Mouse (Mus musculus): ENCODE measurements at regions not wholly inside any gene's neighbourhood (a gene's known extent, or its start where the extent isn't known, plus 50 kb on each side); places are given as distances from the start of the nearest gene placed in this dataset.

DNA sequence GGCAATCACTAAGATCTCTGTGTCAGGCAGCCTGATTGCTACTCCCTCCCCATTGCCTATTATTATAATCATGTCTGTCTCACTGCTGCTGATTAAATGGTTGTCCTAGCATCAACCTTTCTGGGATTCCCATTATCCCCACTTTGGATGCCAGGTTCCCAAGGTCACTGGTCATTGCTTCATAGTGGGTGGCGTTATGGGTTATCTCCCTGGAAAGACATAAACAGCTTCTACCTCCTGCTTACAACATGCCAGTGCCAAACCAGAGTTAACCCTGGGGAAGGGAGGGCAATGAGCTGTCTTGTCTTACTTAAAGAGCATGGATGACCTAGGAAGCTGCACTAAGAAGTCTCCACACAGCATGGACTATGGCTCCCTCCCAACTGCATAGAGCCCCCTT is 136.9 kb downstream of the Uaca start:
- no peak for DNase-seq (ENCODE audit: low spot score in 2 of 2)

DNA sequence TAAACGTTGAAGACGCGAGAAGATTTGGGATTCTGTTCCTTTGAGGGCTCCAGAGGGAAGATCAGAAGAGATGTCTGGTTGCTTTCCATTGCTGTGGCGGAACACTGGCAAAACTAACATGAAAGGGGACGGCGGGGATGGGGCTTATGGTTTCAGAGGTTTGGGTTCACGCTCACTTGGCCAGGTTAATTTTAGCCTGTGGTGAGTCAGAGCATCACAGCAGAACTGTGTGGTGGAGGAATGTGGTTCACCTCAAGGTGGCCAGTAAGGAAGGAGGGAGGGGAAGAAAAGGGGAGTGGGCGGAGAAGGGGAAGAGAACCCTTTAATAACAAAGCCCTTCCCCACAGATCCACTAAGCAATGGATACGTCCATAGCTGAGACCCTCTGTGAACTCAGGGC is 142.6 kb downstream of the Uaca start:
- no peak for DNase-seq (ENCODE audit: low spot score in 2 of 2)

GRCm38 (mm10) chr9:60939858-60940804 is 145.8 kb downstream of the Uaca start:
- peak; percentile 62 to 86 for DNase-seq (ENCODE audit: low spot score in 2 of 2)

- no peak for DNase-seq (ENCODE audit: low spot score in 2 of 2)
Measured at GRCm38 (mm10) chr9:60947363-60947762, 153.0 kb downstream of the Uaca start.

DNA sequence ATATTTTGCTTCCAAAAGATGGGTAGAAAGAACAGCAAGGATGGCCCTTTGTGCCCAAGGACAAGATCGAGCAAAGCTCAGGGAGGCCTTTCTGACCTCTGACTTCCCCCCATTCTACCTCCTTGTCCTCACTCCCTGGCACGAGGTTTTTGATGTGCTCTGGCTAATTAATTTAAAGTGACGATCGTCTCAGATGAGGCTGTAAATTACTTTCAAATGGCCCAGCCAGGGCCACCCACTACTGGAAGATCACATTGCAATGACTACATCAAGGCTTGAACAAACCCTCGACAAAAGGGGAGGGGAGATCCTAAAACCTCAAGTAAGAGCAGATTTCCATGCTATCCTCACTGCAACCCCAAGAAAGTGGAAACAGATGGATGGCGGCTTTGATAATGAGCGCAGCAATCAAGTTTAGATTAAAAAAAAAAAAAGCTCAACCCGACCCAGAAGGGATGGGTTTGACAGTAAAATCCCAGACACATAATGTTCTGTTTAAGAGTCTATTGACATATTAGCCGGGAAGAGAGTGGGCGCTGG is 154.3 kb downstream of the Uaca start:
- no peak for DNase-seq (ENCODE audit: low spot score in 2 of 2)

GRCm38 (mm10) chr9:60950161-60950560 is 155.8 kb downstream of the Uaca start:
- DNase-seq (ENCODE audit: low spot score in 2 of 2) = no peak

DNA sequence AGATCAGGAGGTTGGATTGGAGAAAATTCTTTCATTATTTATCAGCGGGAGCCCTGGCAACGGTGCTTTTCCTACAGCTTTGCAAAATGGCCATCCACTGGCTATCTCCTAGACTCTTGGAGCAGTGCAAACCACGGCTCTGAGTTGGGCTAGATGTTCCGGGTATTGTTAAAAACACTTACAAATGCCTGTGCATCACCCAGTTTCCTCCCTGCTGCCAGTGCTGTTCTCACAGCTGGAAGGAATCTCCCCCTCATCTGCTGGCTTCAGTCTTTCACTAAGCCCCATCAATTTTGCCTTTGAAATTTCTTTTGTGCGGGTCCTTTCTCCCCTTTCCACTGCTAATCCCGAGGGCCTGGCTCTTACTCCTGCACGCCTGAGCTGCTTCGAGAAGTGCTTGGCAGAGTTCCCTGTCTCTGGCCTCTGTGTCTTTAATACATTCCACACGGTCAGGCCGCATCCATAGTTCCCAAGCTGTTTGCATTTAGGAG is 156.8 kb downstream of the Uaca start:
- DNase-seq (ENCODE audit: low spot score in 2 of 2) = no peak

DNA sequence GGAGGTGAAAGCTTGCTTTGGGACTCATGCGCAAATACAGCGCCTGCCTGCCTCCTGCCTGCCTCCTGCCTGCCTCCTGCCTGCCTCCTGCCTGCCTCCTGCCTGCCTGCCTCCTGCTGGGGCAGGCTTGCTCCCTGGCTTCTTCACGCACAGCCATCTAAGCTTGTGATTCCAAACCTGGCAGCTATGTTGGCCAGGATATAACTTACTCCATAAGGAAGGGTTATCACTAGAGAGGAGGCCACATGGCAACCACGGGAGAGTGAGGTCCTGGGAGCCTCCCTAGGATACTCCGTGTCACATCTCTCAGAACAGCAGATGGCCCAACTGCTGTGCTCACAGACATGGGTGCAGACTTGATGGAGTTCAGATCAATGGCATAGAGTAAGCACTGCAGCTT is 163.1 kb downstream of the Uaca start:
- no peak for DNase-seq (ENCODE audit: low spot score in 2 of 2)

DNA sequence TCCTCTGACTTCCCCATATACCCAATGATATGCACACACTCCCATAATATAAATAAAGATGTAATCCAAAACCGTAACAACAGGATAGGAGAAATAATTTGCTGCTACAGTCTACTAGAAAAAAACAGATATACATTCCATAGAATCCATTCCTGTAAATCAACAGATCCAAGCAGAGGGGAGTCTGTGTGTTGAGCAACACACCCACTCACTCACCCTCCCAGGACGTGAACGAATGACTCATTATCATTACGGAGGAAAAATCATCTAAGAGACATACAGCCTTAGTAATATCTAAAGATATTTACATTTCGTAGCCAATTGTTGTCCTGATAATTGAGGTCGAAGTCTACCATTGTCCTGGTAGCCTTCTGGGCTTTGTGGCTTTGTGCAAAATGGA is 165.2 kb downstream of the Uaca start:
- DNase-seq (ENCODE audit: low spot score in 2 of 2) = no peak

- no peak for DNase-seq (ENCODE audit: low spot score in 2 of 2)
Measured at GRCm38 (mm10) chr9:60962086-60962485, 167.7 kb downstream of the Uaca start.

- no peak for DNase-seq (ENCODE audit: low spot score in 2 of 2)
Measured at GRCm38 (mm10) chr9:60965641-60966040, 171.3 kb downstream of the Uaca start.

GRCm38 (mm10) chr9:60968281-60969031 is 174.1 kb downstream of the Uaca start:
- no peak for DNase-seq (ENCODE audit: low spot score in 2 of 2)

DNA sequence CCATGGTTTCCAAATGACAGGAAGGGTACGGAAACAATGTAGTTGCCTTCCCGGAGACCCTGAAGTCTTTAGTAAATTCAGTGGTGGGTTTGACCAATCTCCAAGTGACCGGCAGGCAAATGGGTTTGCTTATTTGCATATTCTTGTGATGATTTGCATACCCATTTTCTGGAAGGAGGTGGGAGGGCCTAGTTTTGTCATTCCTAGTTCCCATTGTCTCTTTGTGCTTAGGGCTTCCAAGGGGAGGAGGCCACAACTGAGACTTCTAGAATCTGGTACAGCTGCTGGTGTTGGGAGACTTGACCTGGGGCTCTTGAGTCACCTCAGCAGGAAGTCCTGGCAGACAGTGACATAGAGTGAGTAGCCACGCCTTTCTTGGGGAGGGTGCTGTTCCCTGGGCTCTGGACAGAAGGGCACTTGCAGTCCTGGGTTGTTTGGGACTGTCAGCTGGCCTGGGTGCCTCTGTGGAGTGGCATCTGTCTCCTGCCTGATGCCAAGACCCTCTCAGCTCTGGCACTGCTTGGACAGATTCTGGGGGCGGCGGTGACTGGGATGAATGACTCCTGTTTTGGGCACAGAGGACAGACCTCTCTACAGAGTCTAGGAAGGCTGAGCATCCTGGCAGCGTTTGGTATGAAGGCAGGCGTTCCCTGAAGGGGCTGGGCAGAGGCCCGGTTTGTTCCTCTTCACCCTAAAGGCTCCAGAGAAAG is 178.0 kb downstream of the Uaca start:
- no peak for DNase-seq (ENCODE audit: low spot score in 2 of 2)

DNA sequence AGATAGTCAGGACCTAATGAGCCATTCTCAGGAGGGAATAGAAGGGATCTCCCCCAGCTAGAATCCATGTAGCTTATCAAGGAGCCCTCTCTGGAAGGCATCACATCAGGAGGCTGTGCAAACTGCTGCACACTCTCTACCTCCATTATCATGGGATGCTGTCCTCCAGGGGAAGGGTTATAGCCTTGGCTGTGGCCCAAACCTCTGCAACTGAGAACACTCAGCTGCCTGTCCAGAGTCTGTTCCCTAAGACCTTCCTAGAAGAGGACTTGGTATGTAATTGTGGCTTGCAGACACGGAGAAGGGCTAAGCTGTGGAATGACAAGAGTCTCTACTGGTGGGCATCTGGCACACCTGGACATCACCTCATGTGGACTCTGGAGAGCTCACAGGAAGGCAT is 180.2 kb downstream of the Uaca start:
- DNase-seq (ENCODE audit: low spot score in 2 of 2) = no peak

GRCm38 (mm10) chr9:60982383-60983085 is 188.2 kb downstream of the Uaca start:
- no peak for DNase-seq (ENCODE audit: low spot score in 2 of 2)

DNA sequence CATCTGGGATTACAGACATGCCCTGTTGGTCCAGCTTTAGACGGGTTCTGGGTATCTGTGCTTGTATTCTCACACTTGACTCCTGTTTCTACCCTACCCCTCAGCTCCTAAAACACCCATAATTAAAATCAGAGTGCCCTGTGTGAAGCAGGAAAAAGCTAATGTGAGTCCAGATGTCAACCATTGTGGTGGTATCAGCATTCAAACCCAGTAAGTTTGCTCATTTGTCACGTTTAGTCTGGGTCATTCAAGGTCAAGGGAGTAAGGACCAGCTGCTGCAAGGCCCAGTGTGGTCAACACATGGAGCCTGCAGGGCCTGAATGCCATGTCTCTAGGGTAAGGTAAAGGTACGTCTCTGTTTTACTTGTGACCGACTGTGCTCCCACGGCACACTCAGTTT is 188.9 kb downstream of the Uaca start:
- no peak for DNase-seq (ENCODE audit: low spot score in 2 of 2)

- no peak for DNase-seq (ENCODE audit: low spot score in 2 of 2)
Measured at GRCm38 (mm10) chr9:60988113-60988512, 193.8 kb downstream of the Uaca start.

- DNase-seq (ENCODE audit: low spot score in 2 of 2) = no peak
Measured at GRCm38 (mm10) chr9:60989670-60990391, 195.5 kb downstream of the Uaca start.

DNA sequence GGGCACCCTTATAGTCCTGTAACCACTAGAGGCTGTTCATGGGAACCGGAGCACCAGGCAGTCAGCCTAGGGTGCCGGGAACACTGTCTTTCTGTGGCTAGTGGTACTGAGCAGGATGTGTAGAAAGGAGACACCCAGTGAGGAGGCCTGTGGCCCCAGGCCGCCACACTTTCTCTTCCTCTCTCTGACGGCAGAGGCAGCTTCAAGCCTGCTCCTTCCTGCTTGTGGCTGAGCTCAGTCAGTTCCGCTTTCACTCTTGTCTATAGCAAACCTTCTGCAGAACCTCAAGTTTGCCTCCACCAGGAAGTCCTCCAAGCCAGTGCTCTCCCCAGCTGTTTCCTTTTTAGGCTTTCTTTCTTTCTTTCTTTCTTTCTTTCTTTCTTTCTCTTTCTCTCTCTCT is 197.2 kb downstream of the Uaca start:
- peak; percentile 35 to 75 for DNase-seq (ENCODE audit: low spot score in 2 of 2)

DNA sequence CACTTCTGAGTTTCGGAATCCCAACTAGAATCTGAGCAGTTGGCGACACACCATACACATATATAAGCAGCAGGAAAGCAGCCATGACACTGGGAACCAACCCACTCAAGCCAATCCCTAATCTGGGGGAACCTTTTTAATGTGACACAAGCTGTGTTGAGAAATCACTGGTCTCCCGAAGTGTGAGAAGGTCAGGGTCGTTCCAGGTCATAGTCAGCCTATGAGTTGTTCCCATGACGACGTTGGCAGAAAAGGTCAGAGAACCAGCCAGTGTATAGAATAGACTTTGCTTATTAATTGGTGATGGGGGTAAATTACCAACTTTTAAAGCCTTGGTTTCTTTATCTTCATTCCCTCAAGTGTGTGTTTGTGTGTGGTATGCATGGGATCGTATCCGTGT is 199.3 kb downstream of the Uaca start:
- no peak for DNase-seq (ENCODE audit: low spot score in 2 of 2)

GRCm38 (mm10) chr9:60995096-60995495 is 200.8 kb downstream of the Uaca start:
- DNase-seq (ENCODE audit: low spot score in 2 of 2) = no peak

Data from spleen, postnatal 10 days (tissue).